Mouse (Mus musculus) layer of hippocampus, adult 9-11 months (tissue): ENCODE measurements at regions not wholly inside any gene's neighbourhood (a gene's known extent, or its start where the extent isn't known, plus 50 kb on each side); places are given as distances from the start of the nearest gene placed in this dataset.
A peak's percentile ranks its signal among the peaks of the same experiment; 100 is the strongest.
"Not testable (repeated sequence)": the region's sequence is repeated elsewhere in the genome, so short reads cannot be mapped to it uniquely, and the experiment has no call there.

Source experiments
- DNase-seq: peaks from one replicate; pipeline ENCODE4 v3.0.0; 2022

DNA sequence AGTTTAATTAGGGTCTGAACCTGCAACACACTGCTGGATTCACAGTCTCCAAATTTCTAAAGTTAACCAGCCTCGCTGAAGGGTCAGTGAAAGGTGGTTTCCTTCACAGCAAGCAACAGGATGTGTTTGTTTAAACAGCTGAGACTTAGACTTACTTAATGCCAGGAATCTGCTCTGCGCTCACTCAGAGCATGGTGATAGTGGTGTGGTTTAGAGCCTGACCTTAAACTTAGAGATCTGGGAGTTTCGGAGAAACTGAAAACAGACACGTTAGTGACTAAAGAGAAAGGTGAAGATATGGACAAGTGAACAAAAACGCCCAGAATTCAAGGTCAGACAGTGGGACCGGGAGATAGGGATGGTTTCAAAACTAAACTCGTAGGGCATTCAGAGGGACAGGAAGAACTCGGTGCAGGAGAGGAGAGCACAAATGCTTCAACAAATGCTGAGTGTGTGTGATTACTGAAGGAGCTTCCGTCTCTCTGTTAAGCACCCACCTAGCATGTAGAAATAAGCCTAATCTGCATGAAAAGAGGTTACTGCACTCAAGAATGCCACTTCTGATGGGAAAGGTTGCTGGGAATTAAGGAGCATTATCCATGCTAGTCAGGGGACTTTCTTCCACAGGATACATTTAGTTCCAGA is 97.2 kb upstream of the Ifngr1 start:
- DNase-seq, result no peak

- no peak for DNase-seq
These were observed 93.6 kb upstream of the Ifngr1 start for GRCm38 (mm10) chr10:19498112-19498511.

GRCm38 (mm10) chr10:19502874-19503273 is 88.9 kb upstream of the Ifngr1 start:
- DNase-seq, result peak; percentile 32

- no peak for DNase-seq
These were observed 87.6 kb upstream of the Ifngr1 start for GRCm38 (mm10) chr10:19503846-19504765.

DNA sequence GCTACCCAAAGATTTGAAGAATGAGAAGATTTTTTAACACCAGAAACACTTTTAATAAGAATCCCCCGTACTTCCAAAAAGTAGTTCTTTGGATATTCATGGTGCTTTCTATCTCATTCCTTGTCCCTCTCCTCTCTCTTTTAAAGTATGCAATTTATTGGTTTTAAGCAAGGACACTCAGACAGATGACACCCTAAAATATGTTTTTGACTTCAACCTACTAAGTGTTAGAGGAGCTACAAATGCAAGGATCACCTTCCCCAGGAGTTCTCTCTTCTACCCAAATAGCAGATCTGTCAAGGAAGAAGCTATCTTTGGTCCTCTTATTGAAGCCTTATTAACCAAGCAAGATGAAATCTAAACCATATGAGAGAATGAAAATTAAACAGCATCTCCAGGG is 86.6 kb upstream of the Ifngr1 start:
- DNase-seq, result no peak

DNA sequence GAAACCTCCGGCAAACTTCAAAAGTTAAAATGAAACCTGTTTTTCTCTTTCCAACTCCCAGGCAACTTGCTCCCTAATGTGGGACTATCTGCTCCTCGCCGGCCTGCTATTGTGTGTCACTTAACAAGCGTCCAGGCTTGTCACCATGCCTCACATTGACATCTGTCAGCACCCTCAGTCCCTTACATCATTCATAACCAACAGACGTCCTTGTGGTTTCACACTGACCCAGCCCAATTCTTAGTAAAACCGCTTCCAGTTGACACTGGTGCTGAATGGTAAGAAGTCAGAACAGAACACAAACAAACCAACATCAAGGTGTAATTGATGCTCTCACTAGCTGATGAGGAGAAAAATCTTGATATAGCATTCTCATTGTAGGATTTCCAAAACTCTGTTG is 85.8 kb upstream of the Ifngr1 start:
- no peak for DNase-seq

GRCm38 (mm10) chr10:19506434-19506833 is 85.3 kb upstream of the Ifngr1 start:
- peak; percentile 17 for DNase-seq

- DNase-seq, result no peak
These were observed 83.5 kb upstream of the Ifngr1 start for GRCm38 (mm10) chr10:19508221-19508745.

DNA sequence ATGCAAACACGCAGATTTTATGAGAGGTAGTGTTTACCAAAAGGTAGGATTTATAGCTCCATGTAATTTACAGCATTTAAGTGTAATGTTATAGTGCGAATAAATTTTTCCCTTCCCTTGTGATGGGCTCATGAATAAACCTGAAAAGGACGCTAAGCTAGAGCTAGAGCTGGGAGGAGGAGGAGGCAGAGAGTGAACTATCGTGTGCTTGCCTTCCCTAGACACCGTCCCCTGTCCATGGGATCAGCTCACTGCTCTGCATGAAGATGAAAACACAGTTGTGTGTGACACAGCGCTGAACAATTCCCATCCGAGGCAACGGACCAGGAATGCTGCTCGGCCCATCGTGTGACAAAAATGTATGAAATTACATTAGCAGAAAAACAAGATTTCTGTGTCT is 81.7 kb upstream of the Ifngr1 start:
- no peak for DNase-seq

DNA sequence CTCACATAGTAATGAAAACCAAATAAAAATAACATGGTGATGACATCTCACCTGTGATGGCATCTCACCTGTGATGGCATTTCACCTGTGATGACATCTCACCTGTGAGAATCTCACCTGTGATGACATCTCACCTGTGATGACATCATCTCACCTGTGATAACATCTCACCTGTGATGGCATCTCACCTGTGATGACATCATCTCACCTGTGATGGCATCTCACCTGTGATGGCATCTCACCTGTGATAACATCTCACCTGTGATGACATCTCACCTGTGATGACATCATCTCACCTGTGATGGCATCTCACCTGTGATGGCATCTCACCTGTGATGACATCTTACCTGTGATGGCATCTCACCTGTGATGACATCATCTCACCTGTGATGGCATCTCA is 77.4 kb upstream of the Ifngr1 start:
- not testable (repeated sequence) for DNase-seq

DNA sequence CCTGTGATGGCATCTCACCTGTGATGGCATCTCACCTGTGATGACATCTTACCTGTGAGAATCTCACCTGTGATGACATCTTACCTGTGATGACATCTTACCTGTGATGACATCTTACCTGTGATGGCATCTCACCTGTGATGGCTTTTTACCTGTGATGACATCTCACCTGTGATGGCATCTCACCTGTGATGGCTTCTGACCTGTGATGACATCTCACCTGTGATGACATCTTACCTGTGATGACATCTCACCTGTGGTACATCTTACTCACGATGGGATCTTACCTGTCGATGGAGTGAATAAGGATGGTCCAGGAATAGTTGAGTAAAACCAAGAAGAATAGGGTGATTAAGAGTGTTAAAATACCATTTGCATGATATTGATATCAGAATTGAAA is 76.9 kb upstream of the Ifngr1 start:
- DNase-seq, result no peak

GRCm38 (mm10) chr10:19516011-19516410 is 75.7 kb upstream of the Ifngr1 start:
- DNase-seq, result no peak

DNA sequence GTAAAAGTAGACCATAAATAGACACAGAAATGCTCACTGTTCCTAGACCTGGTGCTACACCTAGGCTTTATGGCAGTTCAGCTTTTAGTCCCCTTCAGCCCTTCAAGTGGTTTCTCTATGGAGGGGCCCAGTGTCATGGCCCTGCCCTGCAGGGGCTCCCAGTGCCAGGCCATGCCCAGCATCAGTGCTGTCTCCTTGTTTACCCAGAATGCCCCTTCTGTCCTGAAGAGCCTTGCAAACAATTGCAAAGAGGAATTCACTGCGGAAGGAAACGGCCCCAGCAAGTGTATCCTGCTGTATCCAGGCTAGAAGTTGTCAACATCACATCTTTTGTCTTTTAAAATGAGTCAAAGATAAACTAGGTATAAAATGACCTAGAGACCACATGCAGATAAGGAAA is 74.7 kb upstream of the Ifngr1 start:
- DNase-seq, result no peak

GRCm38 (mm10) chr10:19518763-19519162 is 73.0 kb upstream of the Ifngr1 start:
- DNase-seq, result no peak

DNA sequence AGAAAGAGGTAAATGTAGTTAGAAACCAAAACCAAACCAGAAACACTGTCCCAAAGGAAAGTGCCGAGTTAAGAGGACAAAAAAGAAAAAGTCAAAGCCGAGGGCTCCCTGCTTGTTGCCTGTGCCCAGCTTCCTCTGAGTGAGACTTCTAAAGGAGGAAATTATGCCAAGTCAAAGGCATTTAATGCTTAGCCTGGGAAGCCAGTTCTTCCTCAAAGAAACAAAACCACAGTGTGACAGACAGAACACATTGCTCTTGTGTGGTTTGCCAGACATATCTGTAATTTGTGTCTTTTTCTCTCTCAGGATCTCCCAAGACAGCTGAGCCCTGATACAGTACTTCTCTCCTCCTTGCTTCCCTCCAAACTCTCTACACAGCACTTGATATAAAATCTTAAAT is 69.6 kb upstream of the Ifngr1 start:
- DNase-seq, result no peak

DNA sequence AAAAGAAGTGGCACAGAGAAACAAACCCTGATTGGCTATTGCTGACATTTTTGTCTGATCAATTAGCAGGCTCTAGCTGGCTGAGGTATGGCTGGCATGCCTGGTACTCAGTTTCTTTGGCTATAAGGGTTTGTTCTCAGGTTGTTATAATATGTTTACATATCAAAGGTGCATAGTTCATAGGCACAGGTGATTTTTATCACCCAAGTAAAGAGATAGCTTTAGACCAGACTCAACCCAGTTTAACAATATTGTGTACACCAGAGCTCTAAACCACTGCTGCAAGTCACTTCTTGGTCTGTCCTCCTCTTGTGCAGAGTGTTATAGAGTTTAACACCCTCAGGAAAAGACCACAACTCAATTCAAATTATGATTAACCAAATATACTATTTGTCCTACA is 65.8 kb upstream of the Ifngr1 start:
- DNase-seq, result no peak

GRCm38 (mm10) chr10:19526353-19526752 is 65.4 kb upstream of the Ifngr1 start:
- DNase-seq, result no peak

DNA sequence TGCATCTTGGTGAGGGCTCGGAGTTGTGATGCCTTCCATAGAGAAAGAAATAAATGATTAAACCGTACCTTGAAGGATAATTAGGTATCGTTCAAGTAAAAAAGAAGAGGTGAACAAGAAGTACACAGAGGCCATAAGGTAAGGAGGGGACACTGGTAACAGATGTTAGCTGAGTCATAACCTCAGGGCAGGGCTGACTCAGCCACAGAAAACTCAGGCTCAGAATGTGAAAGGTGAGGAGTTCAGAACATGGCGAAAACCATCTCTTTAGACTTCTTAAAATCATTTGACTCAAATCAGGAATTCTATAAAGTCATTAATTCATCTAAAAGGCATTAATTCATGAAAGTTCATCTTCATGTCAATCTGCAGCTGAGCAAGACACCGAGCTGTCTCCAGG is 62.1 kb upstream of the Ifngr1 start:
- DNase-seq, result no peak

- DNase-seq, result no peak
These were observed 61.7 kb upstream of the Ifngr1 start for GRCm38 (mm10) chr10:19530056-19530455.

DNA sequence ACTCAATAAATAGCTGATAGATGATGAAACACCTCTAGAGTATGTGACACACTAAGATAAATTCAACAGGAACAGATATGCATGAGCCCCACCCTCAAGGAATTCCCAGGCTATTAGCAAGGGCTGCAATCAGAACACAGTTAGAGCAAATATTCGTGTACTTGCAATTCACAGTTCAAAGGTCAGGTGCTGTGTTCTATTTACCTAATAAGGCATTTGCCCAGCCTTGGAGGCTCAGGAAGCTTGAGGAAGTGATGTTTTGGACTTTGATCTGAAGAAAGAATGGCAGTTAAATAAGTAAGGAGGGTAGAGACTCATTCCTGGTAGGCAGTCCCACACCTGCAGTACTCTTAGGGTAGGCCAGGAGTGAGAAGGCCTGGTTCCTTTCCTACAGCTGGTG is 60.3 kb upstream of the Ifngr1 start:
- DNase-seq, result no peak

- DNase-seq, result no peak
These were observed 59.0 kb upstream of the Ifngr1 start for GRCm38 (mm10) chr10:19532790-19533189.

DNA sequence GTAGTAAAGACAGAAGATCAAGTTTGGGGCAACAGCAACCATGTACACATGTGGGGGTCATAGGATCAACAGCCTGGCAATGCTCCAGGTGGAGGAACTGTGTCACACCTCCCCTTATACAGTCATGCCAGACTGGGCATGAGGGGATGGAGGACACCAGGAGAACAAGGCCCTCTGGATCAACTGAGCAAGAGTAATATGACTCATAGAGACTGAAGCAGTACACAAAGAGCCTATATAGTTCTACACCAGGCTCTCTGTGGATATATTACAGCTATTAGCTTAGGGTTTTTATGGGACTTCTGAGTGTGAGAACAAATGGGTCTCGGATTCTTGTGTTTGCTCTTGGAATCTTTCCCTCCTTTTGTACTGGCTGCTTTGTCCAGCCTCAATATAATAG is 57.9 kb upstream of the Ifngr1 start:
- no peak for DNase-seq
